Mouse (Mus musculus) MEL (cell line): Measurements from ENCODE around the gene Ust. TPM values are rescaled to one million over a fixed set of nuclear protein-coding genes. Genes with fewer than 3 reads are reported as not detected.

Experiments
- DNase-seq: peaks from one replicate; pipeline ENCODE4 v3.0.0; 2011; ENCODE audit warnings: low read depth, low spot score
- H3K27ac ChIP-seq: 2 replicates; pipeline ENCODE4 v1.5.1; 2012; ENCODE audit warnings: low read depth, mild to moderate bottlenecking, control low read depth, low read length, moderate library complexity; ENCODE audit not compliant: control insufficient read depth
- H3K27me3 ChIP-seq, 2 experiments: fragments of 150-350 bp in 1 of 2; sonication (generic) in 1 of 2; 2 replicates each; pipeline ENCODE4 v1.6.1; 2012; ENCODE audit warnings: low read length in 2 of 2, mild to moderate bottlenecking in 2 of 2, improper control_type of control experiment in 1 of 2, moderate library complexity in 1 of 2; ENCODE audit not compliant: insufficient read depth in 2 of 2, control insufficient read depth in 1 of 2
- H3K36me3 ChIP-seq, 2 experiments: 2 replicates each; pipeline ENCODE4 v1.6.1; 2012 to 2014; ENCODE audit warnings: low read length in 2 of 2, improper control_type of control experiment in 1 of 2, inconsistent platforms in 1 of 2, mild to moderate bottlenecking in 1 of 2; ENCODE audit not compliant: insufficient read depth in 2 of 2, control insufficient read depth in 1 of 2
- H3K4me1 ChIP-seq, 2 experiments: fragments of 150-350 bp in 1 of 2; sonication (generic) in 1 of 2; 2 replicates each; pipeline ENCODE4 v1.6.1; 2012; ENCODE audit warnings: low read length in 2 of 2, improper control_type of control experiment in 1 of 2, mild to moderate bottlenecking in 1 of 2; ENCODE audit not compliant: insufficient read depth in 2 of 2, control insufficient read depth in 1 of 2
- H3K4me3 ChIP-seq, 2 experiments: fragments of 150-350 bp in 1 of 2; sonication (generic) in 1 of 2; 2 replicates each; pipeline ENCODE4 v1.5.1; 2012; ENCODE audit warnings: low read depth in 2 of 2, low read length in 2 of 2, mild to moderate bottlenecking in 2 of 2, moderate library complexity in 2 of 2, control low read depth in 1 of 2, improper control_type of control experiment in 1 of 2; ENCODE audit not compliant: control insufficient read depth in 1 of 2, insufficient read depth in 1 of 2
- H3K79me2 ChIP-seq: 2 replicates; pipeline ENCODE4 v1.6.1; 2012; ENCODE audit warnings: mild to moderate bottlenecking, low read length, moderate library complexity; ENCODE audit not compliant: control insufficient read depth, poor library complexity, insufficient read depth
- H3K9ac ChIP-seq: 2 replicates; pipeline ENCODE4 v1.6.1; 2012; ENCODE audit warnings: low read depth, mild to moderate bottlenecking, control low read depth, low read length, moderate library complexity; ENCODE audit not compliant: control insufficient read depth, poor library complexity, severe bottlenecking
- H3K9me3 ChIP-seq: fragments of 150-350 bp; sonication (generic); replicated peaks from 2 replicates; pipeline ENCODE4 v1.6.1; 2012; ENCODE audit warnings: mild to moderate bottlenecking, low read length, improper control_type of control experiment, moderate library complexity; ENCODE audit not compliant: insufficient read depth
- CHD1 ChIP-seq: IDR thresholded peaks from 2 replicates; pipeline ENCODE4 v1.6.1; 2012; ENCODE audit warnings: low read depth, mild to moderate bottlenecking, inconsistent platforms, low read length, improper control_type of control experiment
- CTCF ChIP-seq, 3 experiments: IDR thresholded peaks in 2 of 3; conservative IDR thresholded peaks in 1 of 3; 2 replicates each; pipeline ENCODE4 v1.5.1; 2011 to 2012; ENCODE audit warnings: low read length in 3 of 3, low read depth in 2 of 3, mild to moderate bottlenecking in 2 of 3, improper control_type of control experiment in 1 of 3, inconsistent platforms in 1 of 3, mixed read lengths in 1 of 3, moderate library complexity in 1 of 3; ENCODE audit not compliant: control insufficient read depth in 1 of 3, insufficient read depth in 1 of 3, poor library complexity in 1 of 3, severe bottlenecking in 1 of 3
- E2F4 ChIP-seq: IDR thresholded peaks from 2 replicates; pipeline ENCODE4 v1.6.1; 2011; ENCODE audit warnings: low read depth, low read length, improper control_type of control experiment, borderline replicate concordance
- ELF1 ChIP-seq: IDR thresholded peaks from 2 replicates; pipeline ENCODE4 v1.6.1; 2014; ENCODE audit warnings: low read depth, mild to moderate bottlenecking, inconsistent platforms, low read length, improper control_type of control experiment, moderate library complexity
- ETS1 ChIP-seq: IDR thresholded peaks from 2 replicates; pipeline ENCODE4 v1.6.1; 2012; ENCODE audit warnings: low read depth, mild to moderate bottlenecking, inconsistent platforms, low read length, improper control_type of control experiment, moderate library complexity
- GABPA ChIP-seq: IDR thresholded peaks from 2 replicates; pipeline ENCODE4 v1.6.1; 2012; ENCODE audit warnings: low read depth, mild to moderate bottlenecking, inconsistent platforms, low read length, improper control_type of control experiment, moderate library complexity
- KAT2A ChIP-seq: conservative IDR thresholded peaks from 2 replicates; pipeline ENCODE4 v1.6.1; 2012; ENCODE audit warnings: low read depth, low read length, improper control_type of control experiment, inconsistent platforms
- MYB ChIP-seq: IDR thresholded peaks from 2 replicates; pipeline ENCODE4 v1.6.1; 2011; ENCODE audit warnings: mild to moderate bottlenecking, low read depth, low read length, improper control_type of control experiment
- MYC ChIP-seq: IDR thresholded peaks from 2 replicates; pipeline ENCODE4 v1.6.1; 2011; ENCODE audit warnings: low read depth, mild to moderate bottlenecking, low read length, improper control_type of control experiment, moderate library complexity
- NELFE ChIP-seq: IDR thresholded peaks from 2 replicates; pipeline ENCODE4 v1.6.1; 2011; ENCODE audit warnings: low read depth, low read length, improper control_type of control experiment
- NRF1 ChIP-seq: IDR thresholded peaks from 2 replicates; pipeline ENCODE4 v1.6.1; 2014; ENCODE audit warnings: low read depth, mild to moderate bottlenecking, inconsistent platforms, low read length, improper control_type of control experiment, moderate library complexity; ENCODE audit not compliant: poor library complexity, insufficient read depth, severe bottlenecking
- POLR2AphosphoS2 ChIP-seq: IDR thresholded peaks from 2 replicates; pipeline ENCODE4 v1.6.1; 2011; ENCODE audit warnings: low read length, improper control_type of control experiment
- POLR2AphosphoS5 ChIP-seq: IDR thresholded peaks from 2 replicates; pipeline ENCODE4 v1.6.1; 2012; ENCODE audit warnings: low read depth, borderline replicate concordance, mild to moderate bottlenecking, inconsistent platforms, low read length, moderate library complexity, mixed read lengths
- SIN3A ChIP-seq: IDR thresholded peaks from 2 replicates; pipeline ENCODE4 v1.6.1; 2012; ENCODE audit warnings: low read length, improper control_type of control experiment, inconsistent platforms
- TAL1 ChIP-seq: IDR thresholded peaks from 2 replicates; pipeline ENCODE4 v1.6.1; 2012; ENCODE audit warnings: mild to moderate bottlenecking, inconsistent platforms, low read length, moderate library complexity, mixed read lengths
- TBP ChIP-seq: IDR thresholded peaks from 2 replicates; pipeline ENCODE4 v1.8.0; 2011; ENCODE audit warnings: low read depth, low read length, improper control_type of control experiment
- USF2 ChIP-seq, 2 experiments: IDR thresholded peaks; 2 replicates each; pipeline ENCODE4 v1.6.1; 2011 to 2012; ENCODE audit warnings: improper control_type of control experiment in 2 of 2, low read length in 2 of 2, borderline replicate concordance in 1 of 2, inconsistent platforms in 1 of 2, low read depth in 1 of 2, mild to moderate bottlenecking in 1 of 2; ENCODE audit not compliant: insufficient read depth in 1 of 2
- ZKSCAN1 ChIP-seq: IDR thresholded peaks from 2 replicates; pipeline ENCODE4 v1.6.1; 2012; ENCODE audit warnings: low read depth, mild to moderate bottlenecking, inconsistent platforms, low read length, improper control_type of control experiment, moderate library complexity
- ZNF384 ChIP-seq: IDR thresholded peaks from 2 replicates; pipeline ENCODE4 v1.6.1; 2012; ENCODE audit warnings: low read depth, mild to moderate bottlenecking, inconsistent platforms, low read length, improper control_type of control experiment
- polyA plus RNA-seq, 2 experiments: library from polyadenylated mRNA; stranded (reverse) in 1 of 2; unstranded in 1 of 2; fragments of >175 nt in 1 of 2; fragments of >200 nt in 1 of 2; gene quantifications; 2 replicates each; pipeline versions ENCODE4 v1.2.1 to v1.2.4; 2012; ENCODE audit warnings: low replicate concordance in 2 of 2, low read depth in 1 of 2; ENCODE audit not compliant: insufficient read length in 2 of 2, insufficient read depth in 1 of 2, missing spikeins in 1 of 2
- total RNA-seq: library from RNA; depleted of rRNA; stranded (reverse); fragments of 300-350 nt; gene quantifications from 2 replicates; pipeline ENCODE4 v1.2.3, GENCODE M21; 2012

Ust gene
- total and polyA plus RNA-seq, 3 experiments = not detected

DNA sequence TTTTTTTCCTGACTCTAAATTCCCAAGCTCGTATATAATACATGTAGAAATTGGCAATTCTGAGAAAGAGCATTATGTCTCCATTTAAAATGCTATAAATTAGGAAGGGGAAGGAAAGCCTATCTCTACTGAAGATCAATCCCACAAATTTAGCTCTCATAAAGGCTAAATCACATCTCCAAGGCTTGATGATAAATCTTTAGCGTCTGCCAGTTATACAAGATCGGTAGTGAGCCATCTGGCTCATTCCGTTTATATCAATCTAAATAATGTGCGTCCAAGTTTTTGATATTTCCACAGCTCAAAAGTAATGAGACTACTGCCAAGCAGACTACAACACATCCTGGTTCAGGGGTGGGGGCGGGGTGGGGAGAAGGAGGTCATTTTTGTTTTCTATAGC is 6.4 kb downstream of the Ust start:
- Histone ChIP-seq H3K4me1 (no peaks in the 10 kb centered on the region), H3K27me3 (no peaks in the 10 kb centered on the region), H3K9me3 (no peaks in the 10 kb centered on the region), H3K79me2 (no peaks in the 10 kb centered on the region), H3K36me3 (no peaks in the 10 kb centered on the region), H3K27ac (no peak overlapping the region), H3K9ac (no peak overlapping the region), H3K4me3 (no peak overlapping the region)
- DNase-seq = no peak
- TF ChIP-seq NELFE (no peak), GABPA (no peak), POLR2AphosphoS2 (no peak), KAT2A (no peak), E2F4 (no peak), SIN3A (no peak), POLR2AphosphoS5 (no peak), ETS1 (no peak), TBP (no peak), ELF1 (no peak), CTCF (IDR thresholded peaks at IDR 0.05 in 2 of 3, conservative IDR thresholded peaks at IDR 0.05 in 1 of 3; ENCODE audit: control insufficient read depth in 1 of 3, insufficient read depth in 1 of 3, low read depth in 2 of 3, low read length in 3 of 3, poor library complexity in 1 of 3, severe bottlenecking in 1 of 3) (no peak), TAL1 (no peak), NRF1 (no peak)

- DNase-seq = no peak
- Histone ChIP-seq H3K4me3 (no peak overlapping the region), H3K79me2 (no peaks in the 10 kb centered on the region), H3K9me3 (no peaks in the 10 kb centered on the region), H3K36me3 (no peaks in the 10 kb centered on the region), H3K4me1 (no peaks in the 10 kb centered on the region), H3K27me3 (no peaks in the 10 kb centered on the region), H3K9ac (no peak overlapping the region), H3K27ac (no peak overlapping the region)
- TF ChIP-seq MYC = no peak
- TF ChIP-seq CHD1 = no peak
- TF ChIP-seq ZKSCAN1 = no peak
- no peak for TF ChIP-seq ZNF384
- TF ChIP-seq NRF1 = no peak
- TF ChIP-seq POLR2AphosphoS5 = no peak
- TF ChIP-seq MYB = no peak
- no peak for TF ChIP-seq TBP
- TF ChIP-seq USF2 (IDR thresholded peaks at IDR 0.05; ENCODE audit: borderline replicate concordance in 1 of 2, insufficient read depth in 1 of 2, low read depth in 1 of 2, low read length in 2 of 2) = no peak
Observed at GRCm38 (mm10) chr10:8511760-8512159, 6.9 kb downstream of the Ust start.
